ENCODE assay signal across 2 mouse cellular contexts in the genomic region with DNA sequence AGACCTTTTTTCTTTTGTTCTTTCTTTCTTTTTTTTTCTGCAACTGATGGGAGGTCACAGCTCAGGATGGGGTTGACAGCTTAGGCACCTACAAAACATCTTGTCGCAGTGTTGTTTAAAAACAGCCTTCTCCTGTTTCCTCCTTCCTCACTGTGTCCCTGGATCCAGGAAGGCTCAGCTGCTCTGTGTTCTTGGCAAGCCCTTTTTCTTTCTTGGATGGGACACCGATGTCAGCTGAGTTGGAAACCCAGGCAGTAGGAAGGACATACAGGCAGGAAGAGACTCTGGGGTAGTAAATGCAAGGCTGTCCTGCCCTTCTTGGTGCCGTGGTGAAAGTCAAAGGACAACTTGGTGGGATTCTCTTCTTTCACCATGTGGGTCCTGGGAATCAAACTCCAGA.
TF ChIP-seq lines count a peak whose summit lies in the region.

No protein-coding gene starts in this region.

TF ChIP-seq in CH12.LX, 34 proteins besides CTCF, POLR2A, EP300 and RAD21 (continued from another document):
- TF ChIP-seq ZKSCAN1 (IDR thresholded peaks at IDR 0.05; ENCODE audit: borderline replicate concordance, low read depth, low read length) = no peak

TF ChIP-seq in MEL, 35 proteins besides CTCF, POLR2A, EP300 and RAD21 (continued from another document):
- TF ChIP-seq MYB (IDR thresholded peaks at IDR 0.05; ENCODE audit: low read depth, low read length) (no peak), ETS1 (IDR thresholded peaks at IDR 0.05; ENCODE audit: low read depth, low read length) (no peak), BHLHE40 (IDR thresholded peaks at IDR 0.05; ENCODE audit: borderline replicate concordance, low read depth, low read length) (no peak), MYC (IDR thresholded peaks at IDR 0.05; ENCODE audit: low read depth, low read length) (no peak), ZNF384 (IDR thresholded peaks at IDR 0.05; ENCODE audit: low read depth, low read length) (no peak)
